Mouse (Mus musculus): ENCODE data around the gene Fzr1.

DNA sequence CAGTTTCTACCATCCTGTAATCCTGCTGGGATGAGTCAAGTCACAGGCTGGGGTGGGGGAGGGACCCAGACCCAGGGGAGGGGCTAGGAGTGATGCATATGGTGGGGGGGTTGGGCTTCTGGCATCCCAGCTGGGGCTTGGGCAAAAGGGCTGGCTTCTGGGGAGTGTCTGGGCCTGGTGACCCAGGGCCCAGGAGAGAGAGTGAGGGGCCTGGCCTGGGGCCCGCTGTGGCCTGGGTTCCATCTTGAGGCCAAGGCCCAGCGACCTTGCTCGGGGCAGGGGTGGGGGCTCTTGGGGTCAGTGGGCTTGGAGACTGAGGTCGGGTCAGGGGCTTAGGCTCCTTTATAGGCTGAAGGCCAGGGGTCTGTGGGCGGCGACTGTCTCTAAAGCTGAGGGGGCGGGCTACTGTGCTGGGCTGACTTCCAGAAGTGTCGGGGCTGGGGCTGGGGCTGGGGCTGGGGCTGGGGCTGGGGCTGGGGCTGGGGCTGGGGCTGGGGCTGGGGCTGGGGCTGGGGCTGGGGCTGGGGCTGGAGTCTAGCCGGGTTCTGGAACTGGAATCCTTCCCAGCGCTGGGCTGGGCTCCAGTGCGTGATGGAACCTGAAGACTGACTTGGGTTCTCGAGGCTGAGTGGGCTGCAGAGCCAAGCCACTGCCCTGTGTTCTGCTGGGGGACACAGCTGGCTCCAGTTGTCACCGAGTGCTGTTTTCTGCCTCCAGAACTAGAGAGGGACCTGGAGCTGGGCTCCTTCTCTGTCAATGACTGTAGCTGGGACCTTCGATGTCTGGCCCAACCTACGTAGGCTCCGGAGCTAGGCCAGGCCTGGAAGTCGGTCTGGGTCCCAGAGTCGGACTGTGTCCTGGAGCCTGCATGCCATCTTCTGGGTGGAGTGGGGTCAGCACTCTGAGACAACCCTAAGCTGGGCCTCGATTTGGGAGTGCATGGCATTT is 42.6 kb downstream of the Fzr1 start:
- no peak for TF ChIP-seq EP300 (IDR thresholded peaks at IDR 0.05; ENCODE audit: low read depth)
- TF ChIP-seq CTCF (IDR thresholded peaks at IDR 0.05; ENCODE audit: low read depth) = no peak
